Mouse (Mus musculus): ENCODE results near the gene Wdr81. TPM values are rescaled to one million over a fixed set of nuclear protein-coding genes. Genes with fewer than 3 reads are reported as not detected.
A peak's percentile ranks its signal among the peaks of the same experiment; 100 is the strongest.
"Not testable (repeated sequence)": the region's sequence is repeated elsewhere in the genome, so short reads cannot be mapped to it uniquely, and the experiment has no call there.

Wdr81 gene
- polyA plus RNA-seq, 1 experiment from 2014 or later = 7.1 TPM

GRCm38 (mm10) chr11:75459751-75460102 is 5.2 kb upstream of the Wdr81 start:
- 21% methylated on average over 5 of the region's 5 CpGs for WGBS
- peak overlapping the region; percentile 69; the same call in 1 of the 2 replicates for H3K4me3 ChIP-seq
- H3K36me3 ChIP-seq = no peaks in the 10 kb centered on the region
- H3K27ac ChIP-seq = peak overlapping the region; percentile 95
- no peak for ATAC-seq (ENCODE audit: insufficient number of reproducible peaks, insufficient read depth, low FRiP score, low TSS enrichment)
- peak overlapping the region; percentile 98 for H3K4me2 ChIP-seq (replicated peaks)
- H3K27me3 ChIP-seq = no peaks in the 10 kb centered on the region
- no peaks in the 10 kb centered on the region for H3K9me3 ChIP-seq
- H3K9ac ChIP-seq = no peak overlapping the region; the same call in 1 of the 2 replicates
- H3K4me1 ChIP-seq = peaks cover 38% of the 10 kb centered on the region

DNA sequence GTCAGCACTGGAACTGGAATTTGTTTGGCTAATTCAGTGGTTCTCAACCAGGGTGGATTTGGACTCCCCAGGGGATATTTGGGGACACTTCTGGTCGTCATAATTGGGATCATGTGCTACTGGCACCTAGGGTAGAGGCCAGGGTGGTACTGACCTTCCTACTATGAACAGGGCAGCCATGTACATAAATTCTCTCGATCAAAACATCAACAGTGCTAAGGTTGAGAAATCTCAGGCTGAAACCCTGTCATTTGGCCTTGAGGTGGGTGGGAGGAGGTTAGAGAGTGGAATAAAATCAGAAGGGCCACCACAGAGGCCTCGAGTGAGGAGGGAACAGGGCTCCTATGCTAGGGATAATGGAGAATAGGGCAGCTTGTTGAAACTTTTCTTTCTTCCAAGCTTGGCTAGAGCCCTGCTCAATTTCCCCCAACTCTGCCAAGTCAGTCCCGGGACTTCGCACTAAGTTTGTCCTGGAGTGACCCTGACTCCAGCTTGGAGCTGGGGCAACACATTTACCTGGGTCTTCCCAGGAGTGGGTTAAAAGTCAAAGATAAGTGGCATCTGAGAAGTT is 4.7 kb upstream of the Wdr81 start:
- Histone ChIP-seq H3K9ac (no peak overlapping the region; the same call in 1 of the 2 replicates), H3K27me3 (no peaks in the 10 kb centered on the region), H3K9me3 (no peaks in the 10 kb centered on the region), H3K36me3 (no peaks in the 10 kb centered on the region), H3K4me2 (replicated peaks) (no peak overlapping the region; the same call in 1 of the 2 replicates), H3K27ac (peak overlapping the region; percentile 95), H3K4me3 (0 out of 2 replicates have a peak overlapping the region, but pooled peaks have one; percentile 69), H3K4me1 (peaks cover 39% of the 10 kb centered on the region)
- WGBS = 70% methylated on average over 5 of the region's 5 CpGs
- ATAC-seq (ENCODE audit: insufficient number of reproducible peaks, insufficient read depth, low FRiP score, low TSS enrichment) = no peak

DNA sequence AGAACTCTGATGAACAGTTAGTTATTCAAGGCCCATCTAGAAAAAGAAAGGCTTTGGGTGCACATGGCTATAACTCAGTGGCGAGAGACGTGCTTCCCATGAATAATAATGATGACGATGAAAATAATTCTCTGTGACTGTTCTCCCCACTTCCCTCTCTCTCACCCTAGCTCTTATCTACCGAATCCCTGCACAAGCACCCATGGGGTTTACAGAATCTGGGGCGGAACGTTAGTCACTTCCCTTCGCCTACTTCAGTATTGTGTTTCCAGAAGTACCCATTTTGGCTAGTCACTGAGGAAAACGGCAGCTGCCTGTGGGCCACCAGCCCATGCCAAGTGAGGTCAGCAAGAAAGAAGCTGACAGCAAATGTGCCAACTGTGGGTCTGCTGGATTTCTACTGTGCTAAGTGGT is 4.1 kb upstream of the Wdr81 start:
- Histone ChIP-seq H3K36me3 (no peaks in the 10 kb centered on the region), H3K27me3 (no peaks in the 10 kb centered on the region), H3K9me3 (no peaks in the 10 kb centered on the region), H3K4me3 (no peak overlapping the region), H3K9ac (no peak overlapping the region), H3K4me1 (peaks cover 43% of the 10 kb centered on the region), H3K4me2 (replicated peaks) (no peak overlapping the region), H3K27ac (no peak overlapping the region)
- no peak for ATAC-seq (ENCODE audit: insufficient number of reproducible peaks, insufficient read depth, low FRiP score, low TSS enrichment)
- WGBS = 81% methylated on average over 8 of the region's 8 CpGs

DNA sequence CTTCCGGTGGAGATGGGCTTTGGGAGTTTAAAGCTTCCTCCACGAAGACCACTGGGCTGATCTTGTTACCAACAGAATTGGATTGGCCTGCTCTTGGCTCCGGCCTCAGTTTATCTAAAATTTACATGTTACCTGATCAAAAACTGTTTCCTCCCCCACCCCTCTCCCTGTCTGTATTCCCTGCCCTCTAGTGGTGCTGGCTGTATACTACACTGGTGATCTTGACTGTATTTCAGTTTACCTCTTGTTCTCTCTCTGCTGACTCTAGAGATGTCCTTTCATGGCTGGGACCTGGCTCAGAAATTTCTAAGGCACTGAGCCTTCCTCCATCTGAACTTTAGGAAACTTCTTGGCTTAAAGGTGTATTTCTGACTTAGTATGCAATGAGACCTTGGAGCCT is 3.7 kb upstream of the Wdr81 start:
- H3K27me3 ChIP-seq = no peaks in the 10 kb centered on the region
- H3K4me2 ChIP-seq (replicated peaks) = no peak overlapping the region
- no peaks in the 10 kb centered on the region for H3K9me3 ChIP-seq
- no peaks in the 10 kb centered on the region for H3K36me3 ChIP-seq
- no peak overlapping the region for H3K4me3 ChIP-seq
- H3K9ac ChIP-seq = no peak overlapping the region
- ATAC-seq (ENCODE audit: insufficient number of reproducible peaks, insufficient read depth, low FRiP score, low TSS enrichment) = no peak
- peaks cover 42% of the 10 kb centered on the region for H3K4me1 ChIP-seq
- WGBS = 22% methylated on average over 3 of the region's 3 CpGs
- no peak overlapping the region for H3K27ac ChIP-seq

GRCm38 (mm10) chr11:75456440-75456871 is 1.9 kb upstream of the Wdr81 start:
- peaks cover 26% of the 10 kb centered on the region for H3K4me1 ChIP-seq
- WGBS = 78% methylated on average over 7 of the region's 7 CpGs
- H3K9ac ChIP-seq = no peak overlapping the region
- no peaks in the 10 kb centered on the region for H3K36me3 ChIP-seq
- no peak overlapping the region for H3K4me2 ChIP-seq (replicated peaks)
- no peak overlapping the region for H3K27ac ChIP-seq
- no peaks in the 10 kb centered on the region for H3K27me3 ChIP-seq
- no peak overlapping the region for H3K4me3 ChIP-seq
- H3K9me3 ChIP-seq = no peaks in the 10 kb centered on the region
- ATAC-seq (ENCODE audit: insufficient number of reproducible peaks, insufficient read depth, low FRiP score, low TSS enrichment) = no peak

- H3K9ac ChIP-seq; H3K27ac ChIP-seq; H3K4me2 ChIP-seq (replicated peaks); H3K27me3 ChIP-seq; H3K9me3 ChIP-seq; ATAC-seq (ENCODE audit: insufficient number of reproducible peaks, insufficient read depth, low FRiP score, low TSS enrichment); H3K4me3 ChIP-seq; H3K36me3 ChIP-seq: not testable (repeated sequence)
- H3K4me1 ChIP-seq = peaks cover 30% of the 10 kb centered on the region
- 91% methylated on average over 2 of the region's 2 CpGs for WGBS
These were observed 1.5 kb upstream of the Wdr81 start for GRCm38 (mm10) chr11:75455971-75456370.

DNA sequence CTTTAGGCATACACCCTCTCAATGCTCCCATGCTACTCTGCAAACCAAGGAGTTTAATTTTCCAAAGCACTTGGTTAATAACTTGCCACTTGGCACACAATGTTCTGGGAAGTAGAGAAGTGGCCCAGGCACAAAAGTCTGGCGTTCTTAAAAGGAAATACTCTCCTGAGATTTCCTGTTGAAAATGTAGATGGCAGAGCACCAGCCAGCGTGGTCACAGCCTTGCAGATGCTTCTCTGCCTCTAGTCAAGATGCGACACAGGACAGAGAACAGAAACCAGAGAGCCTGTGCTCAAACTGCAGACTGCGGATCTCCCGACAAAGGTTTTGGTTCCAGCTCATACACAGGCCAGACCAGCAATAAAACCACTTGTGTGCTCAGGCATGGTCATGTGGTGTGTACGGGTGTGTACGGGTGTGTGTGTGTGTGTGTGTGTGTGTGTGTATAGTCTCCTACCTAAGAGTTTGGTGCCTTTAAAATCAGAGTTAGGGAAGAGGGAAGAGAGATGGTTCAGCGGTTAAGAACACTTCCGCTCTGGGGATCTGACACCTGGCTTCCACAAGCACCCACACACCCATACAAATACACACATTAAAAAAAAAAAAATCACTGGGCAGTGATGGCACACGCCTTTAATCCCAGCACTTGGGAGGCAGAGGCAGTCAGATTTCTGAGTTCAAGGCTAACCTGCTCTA is 672 bp upstream of the Wdr81 start:
- H3K9ac ChIP-seq = peak overlapping the region; percentile 67
- H3K36me3 ChIP-seq = no peaks in the 10 kb centered on the region
- no peaks in the 10 kb centered on the region for H3K27me3 ChIP-seq
- peaks cover 29% of the 10 kb centered on the region for H3K4me1 ChIP-seq
- H3K4me2 ChIP-seq (replicated peaks) = peak overlapping the region; percentile 100
- 75% methylated on average over 10 of the region's 10 CpGs for WGBS
- no peaks in the 10 kb centered on the region for H3K9me3 ChIP-seq
- no peak for ATAC-seq (ENCODE audit: insufficient number of reproducible peaks, insufficient read depth, low FRiP score, low TSS enrichment)
- peak overlapping the region; percentile 74 for H3K4me3 ChIP-seq
- H3K27ac ChIP-seq = peak overlapping the region; percentile 67; the same call in 1 of the 2 replicates

DNA sequence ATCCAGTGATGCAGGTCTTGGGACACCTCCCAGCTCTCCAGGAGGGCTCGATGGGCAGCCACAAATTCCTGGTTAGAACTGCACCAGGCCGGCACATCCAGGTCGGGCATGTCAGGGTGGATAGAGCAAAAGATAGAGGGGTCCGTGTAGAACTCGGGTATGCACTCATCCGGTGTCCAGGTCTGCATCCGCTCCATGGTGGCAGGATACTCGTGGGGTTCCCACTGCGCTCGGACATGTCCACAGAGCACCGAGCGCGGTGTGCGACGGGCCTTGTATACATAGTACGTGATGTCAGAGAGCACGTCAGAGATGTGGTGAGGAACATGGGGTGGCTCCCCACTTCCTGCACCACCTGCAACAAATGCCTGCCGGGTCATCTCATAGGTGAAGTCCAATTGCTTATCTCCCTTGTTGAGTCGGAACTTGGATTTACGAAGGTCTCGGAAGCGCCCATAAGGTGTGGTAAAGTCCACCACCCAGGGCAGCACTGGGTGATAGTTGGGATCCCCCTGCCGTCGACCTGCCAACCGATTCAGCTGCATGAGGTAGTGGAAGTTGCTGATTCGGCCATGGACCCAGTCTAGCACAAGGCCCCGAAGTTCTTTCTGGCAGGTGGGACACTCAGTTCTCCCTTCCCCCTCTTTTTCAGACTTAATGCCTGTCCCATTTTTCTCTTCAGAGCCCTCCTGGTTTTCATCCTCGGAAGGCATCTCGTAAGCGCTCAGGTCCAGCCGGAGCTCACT is 1.5 kb downstream of the Wdr81 start:
- Histone ChIP-seq H3K27me3 (no peaks in the 10 kb centered on the region), H3K27ac (no peak overlapping the region), H3K9me3 (no peaks in the 10 kb centered on the region), H3K36me3 (peaks cover 18% of the 10 kb centered on the region), H3K4me2 (replicated peaks) (peak overlapping the region; percentile 100; the same call in 1 of the 2 replicates), H3K9ac (0 out of 2 replicates have a peak overlapping the region, but pooled peaks have one; percentile 67), H3K4me3 (no peak overlapping the region), H3K4me1 (peaks cover 19% of the 10 kb centered on the region)
- ATAC-seq (ENCODE audit: insufficient number of reproducible peaks, insufficient read depth, low FRiP score, low TSS enrichment) = no peak
- WGBS = 91% methylated on average over 31 of the region's 31 CpGs

- no peak overlapping the region for H3K4me3 ChIP-seq
- WGBS = 93% methylated on average over 8 of the region's 8 CpGs
- ATAC-seq (ENCODE audit: insufficient number of reproducible peaks, insufficient read depth, low FRiP score, low TSS enrichment) = no peak
These were observed 2.4 kb downstream of the Wdr81 start for GRCm38 (mm10) chr11:75452081-75452480.

GRCm38 (mm10) chr11:75450936-75451335 is 3.6 kb downstream of the Wdr81 start:
- no peak overlapping the region for H3K4me2 ChIP-seq (replicated peaks)
- H3K9me3 ChIP-seq = no peaks in the 10 kb centered on the region
- no peak for ATAC-seq (ENCODE audit: insufficient number of reproducible peaks, insufficient read depth, low FRiP score, low TSS enrichment)
- no peak overlapping the region for H3K4me3 ChIP-seq
- peaks cover 24% of the 10 kb centered on the region for H3K36me3 ChIP-seq
- H3K9ac ChIP-seq = no peak overlapping the region; the same call in 1 of the 2 replicates
- 87% methylated on average over 15 of the region's 15 CpGs for WGBS
- no peak overlapping the region; the same call in 1 of the 2 replicates for H3K27ac ChIP-seq
- peaks cover 19% of the 10 kb centered on the region for H3K4me1 ChIP-seq
- H3K27me3 ChIP-seq = no peaks in the 10 kb centered on the region

More at GRCm38 (mm10) chr11:75452081-75452480, 2.4 kb downstream of the Wdr81 start:
- no peak overlapping the region for H3K27ac ChIP-seq
- no peaks in the 10 kb centered on the region for H3K9me3 ChIP-seq
- no peaks in the 10 kb centered on the region for H3K27me3 ChIP-seq
- peaks cover 24% of the 10 kb centered on the region for H3K36me3 ChIP-seq
- peaks cover 19% of the 10 kb centered on the region for H3K4me1 ChIP-seq
- no peak overlapping the region for H3K9ac ChIP-seq
- H3K4me2 ChIP-seq (replicated peaks) = no peak overlapping the region

GRCm38 (mm10) chr11:75450304-75450908 is 4.1 kb downstream of the Wdr81 start:
- no peak overlapping the region for H3K4me2 ChIP-seq (replicated peaks)
- ATAC-seq (ENCODE audit: insufficient number of reproducible peaks, insufficient read depth, low FRiP score, low TSS enrichment) = no peak
- H3K4me1 ChIP-seq = peaks cover 19% of the 10 kb centered on the region
- H3K9ac ChIP-seq = no peak overlapping the region
- H3K27me3 ChIP-seq = no peaks in the 10 kb centered on the region
- no peaks in the 10 kb centered on the region for H3K9me3 ChIP-seq
- H3K4me3 ChIP-seq = no peak overlapping the region
- peaks cover 27% of the 10 kb centered on the region for H3K36me3 ChIP-seq
- H3K27ac ChIP-seq = no peak overlapping the region
- WGBS = 82% methylated on average over 8 of the region's 8 CpGs
